Mouse (Mus musculus) liver, adult 2 months (tissue): ENCODE results near the gene Anks1b.

ENCODE experiments used
- CTCF ChIP-seq: fragments of 200-500 bp; IDR thresholded peaks from 2 replicates; pipeline ENCODE4 v1.5.1; 2011; ENCODE audit warnings: low read depth, low read length, control low read depth
- POLR2A ChIP-seq: fragments of 200-500 bp; IDR thresholded peaks from 2 replicates; pipeline ENCODE4 v1.6.1; 2011; ENCODE audit warnings: low read length, control low read depth; ENCODE audit not compliant: insufficient read depth; ENCODE audit errors: extremely low read depth

DNA sequence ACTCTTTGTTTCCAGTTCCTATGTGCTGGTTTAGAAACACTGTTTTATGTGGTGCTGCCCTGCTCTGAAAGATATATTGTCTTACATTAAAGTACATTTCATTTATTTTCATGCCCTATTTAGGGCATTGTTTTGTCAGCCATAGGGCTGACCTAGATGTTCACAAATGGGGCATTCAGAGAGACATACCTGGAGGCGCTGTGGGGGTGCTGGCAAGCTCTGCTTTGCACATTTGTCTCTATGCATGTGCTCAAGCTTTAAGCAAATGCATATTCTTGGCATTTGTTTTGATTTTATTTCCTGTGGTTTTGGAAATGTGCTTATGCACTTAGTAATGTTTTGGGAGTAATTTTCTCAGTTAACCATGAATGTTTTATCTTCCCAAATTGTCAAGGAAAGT lies 43.8 kb downstream of the Anks1b start:
- TF ChIP-seq POLR2A (no peak), CTCF (no peak)
